Comparison of ENCODE assay signal across 13 mouse cellular contexts in the genomic region with DNA sequence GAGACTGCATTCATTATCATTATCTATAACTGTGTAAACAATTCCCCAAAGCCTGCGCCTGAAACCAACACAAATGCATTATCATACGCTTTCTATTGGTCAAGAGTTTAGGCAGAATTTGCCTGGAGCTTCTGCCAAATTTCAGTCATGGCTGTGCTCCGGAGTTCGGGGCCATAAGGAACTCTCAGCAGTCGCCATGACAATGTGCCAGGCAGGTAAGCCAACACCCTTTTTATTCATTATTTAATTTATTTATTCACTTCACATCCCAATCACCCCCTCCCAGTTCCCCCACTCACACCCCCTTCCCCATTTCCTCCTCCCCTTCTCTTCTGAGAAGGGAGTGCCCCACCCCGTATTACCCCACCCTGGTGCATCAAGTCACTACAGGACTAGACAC.
"Had no signal": no experiment of that assay in that cellular context is flagged by ENCODE, and none has a peak within 500 bp of the region (broad histone marks: within the 10 kb centered on the region; RNA-seq: fewer than 3 reads in every experiment).

No protein-coding gene starts in this region.

- H3K27me3 ChIP-seq: limb, embryonic 13.5 days; stomach, embryonic 15.5 days had no signal

- H3K27ac ChIP-seq: limb, embryonic 13.5 days; liver, embryonic 14.5 days; midbrain, embryonic 12.5 days; stomach, embryonic 15.5 days had no signal

- H3K9me3 ChIP-seq: limb, embryonic 13.5 days; midbrain, embryonic 12.5 days; neural tube, embryonic 13.5 days; stomach, embryonic 15.5 days had no signal

- DNase-seq: kidney, postnatal 10 days; kidney, postnatal 4 days; left cerebral cortex, postnatal 4 days; lung, adult 18-20 months; retina, postnatal 1 day; thymus, adult 2 months; thymus, postnatal 25 days had no signal

- H3K4me3 ChIP-seq: limb, embryonic 13.5 days; midbrain, embryonic 12.5 days; neural tube, embryonic 13.5 days; stomach, embryonic 15.5 days had no signal

- H3K9ac ChIP-seq: limb, embryonic 13.5 days; liver, embryonic 14.5 days; midbrain, embryonic 12.5 days; neural tube, embryonic 13.5 days; stomach, embryonic 15.5 days had no signal

- ATAC-seq: midbrain, embryonic 16.5 days had no signal

- H3K4me1 ChIP-seq: stomach, embryonic 15.5 days had no signal

- H3K36me3 ChIP-seq: limb, embryonic 13.5 days; midbrain, embryonic 12.5 days; neural tube, embryonic 13.5 days; stomach, embryonic 15.5 days had no signal

- H3K4me2 ChIP-seq: limb, embryonic 13.5 days; midbrain, embryonic 12.5 days; neural tube, embryonic 13.5 days; stomach, embryonic 15.5 days had no signal
